8 mouse cellular contexts compared by ENCODE assay signal in genomic region chr6:146633629-146634014, GRCm38 (mm10). TPM values are rescaled to one million over a fixed set of nuclear protein-coding genes. Genes with fewer than 3 reads are reported as not detected.
DNase-seq lines count a peak whose midpoint lies in the region; ATAC-seq lines count a peak whose summit lies in the region.

No protein-coding gene starts in this region.

- ATAC-seq in embryonic facial prominence, embryonic 15.5 days (ENCODE audit: insufficient number of reproducible peaks, low FRiP score, low TSS enrichment, low read depth), result no peak
- ATAC-seq in heart, embryonic 15.5 days (replicated peaks; ENCODE audit: insufficient number of reproducible peaks, insufficient read depth, low FRiP score, low read depth), result no peak
- ATAC-seq in liver, embryonic 13.5 days (ENCODE audit: low read depth), result no peak
- peak; percentile 51 for ATAC-seq in neural tube, embryonic 14.5 days (ENCODE audit: low read depth)

- H3K4me3 ChIP-seq in embryonic facial prominence, embryonic 15.5 days (replicated peaks), result peak overlapping the region; percentile 84
- peak overlapping the region; percentile 79 for H3K4me3 ChIP-seq in heart, embryonic 15.5 days
- H3K4me3 ChIP-seq in liver, embryonic 13.5 days (replicated peaks), result peak overlapping the region; percentile 93
- H3K4me3 ChIP-seq in neural tube, embryonic 14.5 days (ENCODE audit: low read depth, low read length), result peak overlapping the region; percentile 62

- 8% methylated on average over 14 of the region's 14 CpGs for WGBS in embryonic facial prominence, embryonic 15.5 days
- WGBS in heart, embryonic 15.5 days, result 9% methylated on average over 14 of the region's 14 CpGs
- WGBS in liver, embryonic 13.5 days (ENCODE audit: insufficient replicate concordance), result 8% methylated on average over 14 of the region's 14 CpGs
- WGBS in neural tube, embryonic 14.5 days, result 11% methylated on average over 14 of the region's 14 CpGs

- H3K36me3 ChIP-seq in embryonic facial prominence, embryonic 15.5 days, result no peaks in the 10 kb centered on the region
- no peaks in the 10 kb centered on the region for H3K36me3 ChIP-seq in heart, embryonic 15.5 days
- no peaks in the 10 kb centered on the region for H3K36me3 ChIP-seq in liver, embryonic 13.5 days
- no peaks in the 10 kb centered on the region for H3K36me3 ChIP-seq in neural tube, embryonic 14.5 days (ENCODE audit: control insufficient read depth, insufficient read depth, low read length)

- peak; percentile 51 for DNase-seq in retina, postnatal 1 day
- no peak for DNase-seq in retina, embryonic 14.5 days (ENCODE audit: low spot score)
- DNase-seq in kidney, postnatal 14 days, result peak; percentile 60
- no peak for DNase-seq in liver, embryonic 13.5 days
- no peak for DNase-seq in B cell, adult 2 months

- H3K9ac ChIP-seq in embryonic facial prominence, embryonic 15.5 days, result peak overlapping the region; percentile 65
- H3K9ac ChIP-seq in heart, embryonic 15.5 days, result peak overlapping the region; percentile 84
- H3K9ac ChIP-seq in liver, embryonic 13.5 days, result peak overlapping the region; percentile 95
- H3K9ac ChIP-seq in neural tube, embryonic 14.5 days (replicated peaks; ENCODE audit: low read depth, low read length), result peak overlapping the region; percentile 71

- peaks cover 22% of the 10 kb centered on the region for H3K4me1 ChIP-seq in embryonic facial prominence, embryonic 15.5 days
- peaks cover 29% of the 10 kb centered on the region for H3K4me1 ChIP-seq in heart, embryonic 15.5 days (replicated peaks)
- peaks cover 53% of the 10 kb centered on the region for H3K4me1 ChIP-seq in liver, embryonic 13.5 days (replicated peaks)
- peaks cover 5% of the 10 kb centered on the region; the same call in 1 of the 2 replicates for H3K4me1 ChIP-seq in neural tube, embryonic 14.5 days (ENCODE audit: control insufficient read depth, insufficient read depth, low read length)

- no peaks in the 10 kb centered on the region for H3K9me3 ChIP-seq in embryonic facial prominence, embryonic 15.5 days (replicated peaks)
- no peaks in the 10 kb centered on the region for H3K9me3 ChIP-seq in heart, embryonic 15.5 days (replicated peaks)
- H3K9me3 ChIP-seq in liver, embryonic 13.5 days (replicated peaks), result no peaks in the 10 kb centered on the region
- H3K9me3 ChIP-seq in neural tube, embryonic 14.5 days (ENCODE audit: control insufficient read depth, low read length), result no peaks in the 10 kb centered on the region

- no peaks in the 10 kb centered on the region for H3K27me3 ChIP-seq in embryonic facial prominence, embryonic 15.5 days
- H3K27me3 ChIP-seq in heart, embryonic 15.5 days, result no peaks in the 10 kb centered on the region
- no peaks in the 10 kb centered on the region for H3K27me3 ChIP-seq in liver, embryonic 13.5 days
- H3K27me3 ChIP-seq in neural tube, embryonic 14.5 days (ENCODE audit: control insufficient read depth, insufficient read depth, low read length), result no peaks in the 10 kb centered on the region

- H3K27ac ChIP-seq in embryonic facial prominence, embryonic 15.5 days (replicated peaks), result peak overlapping the region; percentile 88
- H3K27ac ChIP-seq in heart, embryonic 15.5 days, result peak overlapping the region; percentile 91
- H3K27ac ChIP-seq in liver, embryonic 13.5 days, result peak overlapping the region; percentile 98
- H3K27ac ChIP-seq in neural tube, embryonic 14.5 days (ENCODE audit: low read depth, low read length), result peak overlapping the region; percentile 66

- peak overlapping the region; percentile 68 for H3K4me2 ChIP-seq in embryonic facial prominence, embryonic 15.5 days (replicated peaks)
- peak overlapping the region; percentile 76 for H3K4me2 ChIP-seq in heart, embryonic 15.5 days
- peak overlapping the region; percentile 73 for H3K4me2 ChIP-seq in liver, embryonic 13.5 days
- peak overlapping the region; percentile 67 for H3K4me2 ChIP-seq in neural tube, embryonic 14.5 days (ENCODE audit: low read depth, low read length)

RNA-seq across cellular contexts. Expression of gene Med21, which starts 8.7 kb away (rescaled TPM):
- 131 and 139 TPM in 2 replicates for polyA plus RNA-seq in embryonic facial prominence, embryonic 15.5 days (2015; fragmentation: Nextera tagmentation; extraction: Ambion mirVana)
- polyA plus RNA-seq in heart, embryonic 15.5 days (2015; fragmentation: Nextera tagmentation; extraction: Ambion mirVana), result 135 and 140 TPM in 2 replicates
- polyA plus RNA-seq in liver, embryonic 13.5 days (2015; fragmentation: Nextera tagmentation; extraction: Ambion mirVana), result 68.3 and 74.2 TPM in 2 replicates
- polyA plus RNA-seq in neural tube, embryonic 14.5 days (2014; fragmentation: Nextera tagmentation; extraction: Ambion mirVana), result 119 and 122 TPM in 2 replicates

RNA-seq across cellular contexts. Expression of gene Tm7sf3, which starts 9.0 kb away (rescaled TPM):
- polyA plus RNA-seq in embryonic facial prominence, embryonic 15.5 days (2015; fragmentation: Nextera tagmentation; extraction: Ambion mirVana), result 47.2 and 47.9 TPM in 2 replicates
- polyA plus RNA-seq in heart, embryonic 15.5 days (2015; fragmentation: Nextera tagmentation; extraction: Ambion mirVana), result 32.8 and 38.6 TPM in 2 replicates
- polyA plus RNA-seq in liver, embryonic 13.5 days (2015; fragmentation: Nextera tagmentation; extraction: Ambion mirVana), result 32.7 and 36.3 TPM in 2 replicates
- polyA plus RNA-seq in neural tube, embryonic 14.5 days (2014; fragmentation: Nextera tagmentation; extraction: Ambion mirVana), result 31.8 and 35.5 TPM in 2 replicates

RNA-seq across cellular contexts. Expression of gene Ints13, which starts 56.0 kb away (rescaled TPM):
- polyA plus RNA-seq in embryonic facial prominence, embryonic 15.5 days (2015; fragmentation: Nextera tagmentation; extraction: Ambion mirVana), result 56.2 and 61.6 TPM in 2 replicates
- polyA plus RNA-seq in heart, embryonic 15.5 days (2015; fragmentation: Nextera tagmentation; extraction: Ambion mirVana), result 47.0 and 49.4 TPM in 2 replicates
- polyA plus RNA-seq in liver, embryonic 13.5 days (2015; fragmentation: Nextera tagmentation; extraction: Ambion mirVana), result 39.4 and 54.8 TPM in 2 replicates
- 41.1 and 50.3 TPM in 2 replicates for polyA plus RNA-seq in neural tube, embryonic 14.5 days (2014; fragmentation: Nextera tagmentation; extraction: Ambion mirVana)

RNA-seq across cellular contexts. Expression of gene Fgfr1op2, which starts 56.6 kb away (rescaled TPM):
- 91.4 and 92.5 TPM in 2 replicates for polyA plus RNA-seq in embryonic facial prominence, embryonic 15.5 days (2015; fragmentation: Nextera tagmentation; extraction: Ambion mirVana)
- 77.7 and 88.3 TPM in 2 replicates for polyA plus RNA-seq in heart, embryonic 15.5 days (2015; fragmentation: Nextera tagmentation; extraction: Ambion mirVana)
- polyA plus RNA-seq in liver, embryonic 13.5 days (2015; fragmentation: Nextera tagmentation; extraction: Ambion mirVana), result 89.1 and 99.7 TPM in 2 replicates
- polyA plus RNA-seq in neural tube, embryonic 14.5 days (2014; fragmentation: Nextera tagmentation; extraction: Ambion mirVana), result 44.7 and 47.6 TPM in 2 replicates

Comparison
In these comparisons a context has a peak if more than half of its experiments do, and no peak if none do; other contexts are left out.
1. DNase-seq: peak in retina, postnatal 1 day (single experiment) and kidney, postnatal 14 days (single experiment); none in retina, embryonic 14.5 days (single experiment), liver, embryonic 13.5 days (single experiment) and B cell, adult 2 months (0 of 2).
2. Peak in every context shown above with its lines, with median percentiles within 50 percentile points of each other: H3K27ac ChIP-seq, H3K4me2 ChIP-seq, H3K4me3 ChIP-seq and H3K9ac ChIP-seq.